Mouse (Mus musculus) heart, embryonic 14.5 days (tissue): Measurements from ENCODE around the gene Tfap2c. TPM values are rescaled to one million over a fixed set of nuclear protein-coding genes. Genes with fewer than 3 reads are reported as not detected.

Experiments
- ATAC-seq: fragments of 200-750 bp; cut with Nextera tagmentation; 2 replicates; pipeline ENCODE4 v1.8.0; 2017; ENCODE audit warnings: low read depth, moderate TSS enrichment; ENCODE audit not compliant: insufficient number of reproducible peaks, insufficient read depth, low FRiP score
- H3K27ac ChIP-seq, 2 experiments: fragments of 200-500 bp in 1 of 2; fragments of 300-500 bp in 1 of 2; sonication (generic) in 1 of 2; replicated peaks in 1 of 2; 2 replicates each; pipeline ENCODE4 v1.5.1; 2012 to 2014; ENCODE audit warnings: low read depth in 2 of 2, low read length in 2 of 2, control low read depth in 1 of 2, mild to moderate bottlenecking in 1 of 2, mixed read lengths in 1 of 2; ENCODE audit not compliant: control insufficient read depth in 1 of 2, insufficient read depth in 1 of 2
- H3K27me3 ChIP-seq: fragments of 300-500 bp; sonication (generic); 2 replicates; pipeline ENCODE4 v1.6.1; 2014; ENCODE audit warnings: mild to moderate bottlenecking, low read length, control low read depth; ENCODE audit not compliant: control insufficient read depth, insufficient read depth
- H3K36me3 ChIP-seq: fragments of 300-500 bp; sonication (generic); 2 replicates; pipeline ENCODE4 v1.6.1; 2014; ENCODE audit warnings: mild to moderate bottlenecking, control low read depth, low read length, mixed read lengths; ENCODE audit not compliant: control insufficient read depth, insufficient read depth
- H3K4me1 ChIP-seq, 2 experiments: fragments of 200-500 bp in 1 of 2; fragments of 300-500 bp in 1 of 2; sonication (generic) in 1 of 2; 2 replicates each; pipeline ENCODE4 v1.6.1; 2012 to 2014; ENCODE audit warnings: low read length in 2 of 2, control low read depth in 1 of 2, mixed read lengths in 1 of 2; ENCODE audit not compliant: control insufficient read depth in 2 of 2, insufficient read depth in 2 of 2
- H3K4me2 ChIP-seq: fragments of 300-500 bp; sonication (generic); 2 replicates; pipeline ENCODE4 v1.6.1; 2014; ENCODE audit warnings: mild to moderate bottlenecking, low read length
- H3K4me3 ChIP-seq, 2 experiments: fragments of 200-500 bp in 1 of 2; fragments of 300-500 bp in 1 of 2; sonication (generic) in 1 of 2; 2 replicates each; pipeline ENCODE4 v1.5.1; 2012 to 2014; ENCODE audit warnings: low read length in 2 of 2, mild to moderate bottlenecking in 2 of 2, control low read depth in 1 of 2, low read depth in 1 of 2, moderate library complexity in 1 of 2; ENCODE audit not compliant: control insufficient read depth in 1 of 2, insufficient read depth in 1 of 2
- H3K9ac ChIP-seq: fragments of 300-500 bp; sonication (generic); 2 replicates; pipeline ENCODE4 v1.6.1; 2014; ENCODE audit warnings: mild to moderate bottlenecking, low read length
- H3K9me3 ChIP-seq: fragments of 300-500 bp; sonication (generic); 2 replicates; pipeline ENCODE4 v1.6.1; 2016; ENCODE audit warnings: low read length, control low read depth; ENCODE audit not compliant: control insufficient read depth
- WGBS: fragments of 180-500 bp; shearing (Covaris S2); extraction: QIAGEN DNeasy Blood & Tissue Kit; methylation state at CpG from one replicate; pipeline ENCODE4 v1.1.7; 2014; 5-methylcytosine and 5-hydroxymethylcytosine counted together
- polyA plus RNA-seq: library from polyadenylated mRNA; unstranded; fragments of >200 nt; fragmentation: Nextera tagmentation; extraction: Ambion mirVana; gene quantifications from 2 replicates; pipeline ENCODE4 v1.2.1, GENCODE M21; 2014

Gene Tfap2c
- polyA plus RNA-seq = not detected in 2 replicates

DNA sequence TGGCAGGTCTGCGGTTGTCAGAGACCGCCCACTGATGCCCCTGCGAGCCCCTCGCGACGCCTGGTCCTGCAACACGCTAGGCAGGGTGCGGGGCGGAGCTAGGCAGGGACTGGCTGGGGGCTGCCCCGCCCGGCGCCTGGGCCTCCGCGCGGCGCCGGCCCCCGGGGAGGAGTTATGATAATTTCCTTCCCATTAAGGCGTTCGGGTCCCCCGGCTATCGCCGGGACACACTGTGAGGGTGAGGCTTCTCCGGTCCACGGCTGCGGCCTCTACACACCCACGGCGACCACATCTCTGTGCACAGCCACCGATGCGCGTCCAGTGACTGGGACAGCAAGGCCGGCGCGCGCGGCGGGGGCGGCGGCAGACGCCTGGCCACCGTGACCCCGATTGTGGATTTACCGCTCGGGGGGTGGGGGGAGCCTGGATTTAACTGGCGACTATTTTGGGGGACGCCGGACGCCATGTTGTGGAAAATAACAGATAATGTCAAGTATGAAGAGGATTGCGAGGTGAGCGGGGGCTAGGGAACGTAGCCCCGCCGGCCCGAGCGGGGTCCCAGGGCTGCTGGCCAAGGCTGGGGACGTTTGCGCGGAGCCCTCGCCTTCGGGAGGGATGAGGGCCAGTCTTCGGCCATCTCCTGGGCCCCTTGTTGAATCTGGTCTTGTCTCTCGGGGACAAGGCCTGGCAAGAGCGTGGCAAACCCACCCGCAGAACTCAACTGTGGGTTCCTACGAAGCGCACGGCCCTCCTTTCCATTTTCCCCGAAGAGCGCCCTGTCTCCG is at the start of gene Tfap2c:
TSS of gene Tfap2c (plus strand) at position 223 of the 785 bp plus-strand sequence.
- H3K4me3 ChIP-seq = peak within 1 kb of the TSS; percentile 26 to 41
- 1% methylated on average over 70 of the region's 70 CpGs for WGBS
- no peak within 1 kb of the TSS for H3K27ac ChIP-seq
- peaks cover 99% of the 10 kb centered on the region for H3K27me3 ChIP-seq
- no peaks in the 10 kb centered on the region for H3K36me3 ChIP-seq
- peaks cover 9 to 47% of the 10 kb centered on the region in 2 experiments; a peak in 3 of 4 replicates for H3K4me1 ChIP-seq
- H3K4me2 ChIP-seq = peak within 1 kb of the TSS; percentile 66
- no peaks in the 10 kb centered on the region for H3K9me3 ChIP-seq
- 0 out of 2 replicates have a peak within 1 kb of the TSS, but pooled peaks have one; percentile 34 for H3K9ac ChIP-seq
- peak; percentile 23; the same call in 1 of the 2 replicates for ATAC-seq

DNA sequence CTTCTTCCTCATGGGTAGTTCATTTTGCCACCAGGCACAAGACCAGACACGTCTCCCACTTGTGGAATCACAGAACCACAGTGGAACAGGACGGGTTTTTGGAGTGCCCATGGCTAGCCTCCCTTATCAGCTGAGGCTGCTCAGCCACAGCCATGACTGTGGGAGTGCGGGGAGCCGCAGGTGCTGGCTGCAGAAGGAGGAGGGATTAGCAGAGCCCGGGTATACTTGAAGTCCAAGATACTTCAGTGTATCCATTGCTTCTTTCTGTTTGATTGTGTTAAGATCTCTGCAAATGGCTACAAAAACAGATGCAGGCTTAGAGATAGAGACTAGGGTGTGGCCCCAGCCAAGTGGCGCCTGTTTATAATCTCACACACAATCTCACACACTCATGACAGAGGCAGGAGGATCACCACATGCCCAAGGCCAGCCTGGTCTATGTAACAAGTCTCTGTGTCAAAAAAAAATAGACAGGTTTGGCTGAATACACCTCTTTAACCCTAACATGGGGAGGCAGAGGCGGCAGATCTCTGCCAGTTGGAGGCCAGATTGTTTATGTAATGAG is 48.6 kb upstream of the Tfap2c start:
- Histone ChIP-seq H3K36me3 (no peaks in the 10 kb centered on the region), H3K9ac (no peak overlapping the region), H3K27me3 (no peaks in the 10 kb centered on the region), H3K4me1 (no peaks in the 10 kb centered on the region), H3K27ac (no peak overlapping the region), H3K4me2 (no peak overlapping the region), H3K9me3 (no peaks in the 10 kb centered on the region), H3K4me3 (no peak overlapping the region)
- WGBS = 31% methylated on average over 7 of the region's 7 CpGs
- no peak for ATAC-seq

DNA sequence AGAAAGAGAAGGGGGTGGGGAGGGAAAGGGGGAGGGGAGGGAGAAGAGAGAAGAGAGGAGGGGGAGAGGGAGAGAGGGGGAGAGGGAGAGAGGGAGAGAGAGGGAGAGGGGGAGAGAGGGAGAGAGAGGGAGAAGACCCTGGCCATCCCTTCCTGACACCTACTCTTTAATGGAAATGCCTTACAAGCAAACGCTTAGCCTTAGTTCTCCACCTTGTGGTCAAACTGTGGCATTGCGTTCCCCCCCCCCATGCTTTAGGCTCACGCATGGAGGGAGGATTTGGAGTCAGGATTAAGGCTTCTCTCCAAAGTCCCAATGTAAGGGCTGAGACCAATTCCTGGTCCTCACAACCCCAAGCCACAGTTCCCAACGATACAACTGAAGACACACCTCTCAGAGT is 48.1 kb upstream of the Tfap2c start:
- no peaks in the 10 kb centered on the region for H3K4me1 ChIP-seq
- H3K4me2 ChIP-seq = no peak overlapping the region
- no peak for ATAC-seq
- 3% methylated on average over 4 of the region's 4 CpGs for WGBS
- no peak overlapping the region for H3K4me3 ChIP-seq
- H3K9ac ChIP-seq = no peak overlapping the region
- no peak overlapping the region for H3K27ac ChIP-seq
- no peaks in the 10 kb centered on the region for H3K36me3 ChIP-seq
- H3K9me3 ChIP-seq = no peaks in the 10 kb centered on the region
- H3K27me3 ChIP-seq = no peaks in the 10 kb centered on the region

DNA sequence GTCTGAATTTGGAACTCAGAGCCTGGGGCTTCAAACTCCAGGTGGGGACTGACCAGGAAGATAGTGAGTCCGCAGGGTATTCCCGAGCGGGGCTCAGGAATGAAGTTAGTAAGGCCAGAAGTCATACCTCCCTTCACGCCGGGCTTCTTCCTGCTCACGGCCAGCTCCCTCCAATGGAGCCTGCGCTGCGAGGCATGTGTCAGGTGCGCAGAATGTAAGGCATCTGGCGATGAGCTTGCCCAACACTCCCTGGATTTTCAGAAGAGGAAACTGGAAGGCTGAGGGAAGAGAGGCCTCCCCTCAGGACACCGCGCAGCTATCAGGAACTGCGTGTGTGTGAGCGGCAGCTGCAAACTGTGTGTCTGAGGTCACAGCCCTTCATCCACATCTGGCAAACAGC is 47.2 kb upstream of the Tfap2c start:
- 50% methylated on average over 14 of the region's 14 CpGs for WGBS
- H3K9ac ChIP-seq = no peak overlapping the region
- no peaks in the 10 kb centered on the region for H3K4me1 ChIP-seq
- no peaks in the 10 kb centered on the region for H3K36me3 ChIP-seq
- no peak overlapping the region for H3K27ac ChIP-seq
- no peak for ATAC-seq
- no peak overlapping the region for H3K4me2 ChIP-seq
- H3K4me3 ChIP-seq = no peak overlapping the region
- no peaks in the 10 kb centered on the region for H3K27me3 ChIP-seq
- H3K9me3 ChIP-seq = no peaks in the 10 kb centered on the region

DNA sequence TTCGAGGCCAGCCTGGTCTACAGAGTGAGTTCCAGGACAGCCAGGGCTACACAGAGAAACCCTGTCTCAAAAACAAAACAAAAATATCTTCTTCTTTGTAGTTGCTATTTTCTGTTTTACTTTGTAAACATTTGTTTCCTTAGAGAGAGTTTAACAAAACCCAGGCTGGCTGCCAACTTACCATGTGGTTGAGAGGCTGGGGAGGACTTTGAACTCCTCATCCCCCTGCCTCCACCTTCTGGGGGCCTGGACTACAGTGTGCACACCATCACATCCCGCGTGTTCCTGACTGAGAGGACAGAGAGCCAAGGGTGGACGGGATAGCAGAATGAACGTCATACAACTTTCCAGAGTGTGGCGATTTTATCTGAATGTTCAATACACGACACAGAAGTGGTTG is 43.3 kb upstream of the Tfap2c start:
- no peak overlapping the region for H3K27ac ChIP-seq
- no peak for ATAC-seq
- H3K9ac ChIP-seq = no peak overlapping the region
- H3K4me2 ChIP-seq = no peak overlapping the region
- WGBS = 80% methylated on average over 7 of the region's 7 CpGs
- no peak overlapping the region for H3K4me3 ChIP-seq
- H3K27me3 ChIP-seq = no peaks in the 10 kb centered on the region
- no peaks in the 10 kb centered on the region for H3K9me3 ChIP-seq
- no peaks in the 10 kb centered on the region for H3K4me1 ChIP-seq
- no peaks in the 10 kb centered on the region for H3K36me3 ChIP-seq

DNA sequence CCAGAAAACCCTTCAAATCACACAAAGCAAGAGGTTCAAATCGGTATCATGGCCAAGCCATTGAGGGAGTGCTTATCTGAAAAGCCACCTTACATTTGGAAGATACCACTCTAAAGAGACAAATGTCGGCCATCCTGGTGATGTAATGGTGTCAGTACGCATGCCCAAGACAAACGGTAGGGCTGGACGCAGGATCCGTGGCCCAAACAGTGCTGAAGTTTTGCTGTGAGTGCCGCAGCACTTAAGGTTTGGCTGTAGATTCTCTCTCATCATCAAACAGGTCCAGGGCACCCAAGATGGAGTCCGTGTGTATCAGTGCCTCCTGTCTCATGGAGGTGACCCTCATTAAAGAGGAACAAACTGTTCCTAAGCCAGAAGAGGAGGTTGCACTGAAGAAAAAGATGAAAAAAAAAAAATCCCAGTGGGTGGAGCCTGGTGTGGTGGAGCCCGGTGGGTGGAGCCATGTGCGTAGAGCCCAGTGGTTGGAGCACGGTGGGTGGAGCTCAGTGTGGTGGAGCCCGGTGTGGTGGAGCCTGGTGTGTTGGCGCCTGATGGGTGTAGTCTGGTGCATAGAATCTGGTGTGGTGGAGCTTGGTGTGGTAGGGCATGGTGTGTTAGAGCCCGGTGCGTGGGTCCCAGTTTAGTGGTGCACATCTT is 39.2 kb upstream of the Tfap2c start:
- 82% methylated on average over 15 of the region's 15 CpGs for WGBS
- no peaks in the 10 kb centered on the region for H3K36me3 ChIP-seq
- no peak overlapping the region for H3K4me3 ChIP-seq
- no peaks in the 10 kb centered on the region for H3K4me1 ChIP-seq
- ATAC-seq = no peak
- H3K4me2 ChIP-seq = no peak overlapping the region
- H3K27me3 ChIP-seq = no peaks in the 10 kb centered on the region
- H3K27ac ChIP-seq = no peak overlapping the region
- no peaks in the 10 kb centered on the region for H3K9me3 ChIP-seq
- H3K9ac ChIP-seq = no peak overlapping the region

DNA sequence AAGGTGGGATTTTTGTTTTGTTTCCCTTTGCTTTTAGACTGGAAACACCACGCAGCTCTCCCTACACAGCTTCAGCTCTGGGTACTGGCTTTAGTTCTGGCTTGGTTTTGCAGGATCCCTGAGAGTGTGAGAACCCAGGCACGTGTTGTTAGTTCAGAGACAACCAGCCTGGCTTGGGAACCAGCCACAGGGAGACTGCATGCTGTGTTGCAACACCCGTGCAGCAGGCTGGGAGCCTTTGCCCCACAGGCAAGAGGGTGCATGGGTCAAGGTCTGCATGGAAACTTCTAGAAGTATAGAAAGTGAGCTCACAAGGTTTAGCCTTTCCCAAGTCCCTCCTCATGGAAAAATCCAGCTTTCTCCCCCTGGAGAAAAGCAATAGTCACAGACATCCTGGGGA is 38.5 kb upstream of the Tfap2c start:
- Histone ChIP-seq H3K4me1 (no peaks in the 10 kb centered on the region), H3K4me2 (no peak overlapping the region), H3K9me3 (no peaks in the 10 kb centered on the region), H3K9ac (no peak overlapping the region), H3K36me3 (no peaks in the 10 kb centered on the region), H3K27me3 (no peaks in the 10 kb centered on the region), H3K27ac (no peak overlapping the region), H3K4me3 (no peak overlapping the region)
- no peak for ATAC-seq
- WGBS = 38% methylated on average over 3 of the region's 3 CpGs
